Mouse (Mus musculus) left cerebral cortex, postnatal 4 days (tissue): ENCODE data around the gene Lipt1. TPM values are rescaled to one million over a fixed set of nuclear protein-coding genes. Genes with fewer than 3 reads are reported as not detected.

ENCODE experiments used
- DNase-seq: peaks from one replicate; pipeline ENCODE4 v3.0.0-alpha.2; 2022
- intact Hi-C: fragments of 180-260 bp; cut with DNase I; formaldehyde crosslinking; loops from one replicate; pipeline ENCODE4 v1.15.1; 2025
- total RNA-seq, 2 experiments: library from RNA; stranded (reverse); gene quantifications; 2 replicates each; pipeline ENCODE4 v1.2.3; 2021

The Lipt1 gene
- total RNA-seq, 2 experiments from 2014 or later: 7.8 to 9.3 TPM

DNA sequence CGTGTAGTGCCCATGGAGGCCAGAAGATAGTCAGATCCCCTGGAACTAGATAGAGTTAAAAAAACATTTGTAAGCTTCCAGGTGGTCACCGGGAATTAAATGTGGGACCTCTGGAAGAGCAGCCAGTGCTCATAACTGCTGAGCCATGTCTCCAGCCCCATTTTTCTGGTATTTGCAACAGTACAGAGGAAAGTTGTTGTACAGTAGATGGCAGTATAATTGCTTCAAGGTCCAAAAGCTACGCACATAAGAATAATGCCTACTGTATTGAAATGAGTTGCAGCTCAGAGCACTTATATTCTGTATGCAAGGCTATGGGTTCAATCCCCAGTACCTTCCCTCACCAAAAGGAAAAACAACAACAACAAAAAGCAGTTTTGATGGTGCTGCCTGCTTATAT lies 19.9 kb downstream of the Lipt1 start:
- no peak for DNase-seq
- intact Hi-C loops: loop anchor here (5.0 kb wide), 1 partner anchor 106 kb away; the partner anchor contains the start of genes Eif5b and Txndc9

DNA sequence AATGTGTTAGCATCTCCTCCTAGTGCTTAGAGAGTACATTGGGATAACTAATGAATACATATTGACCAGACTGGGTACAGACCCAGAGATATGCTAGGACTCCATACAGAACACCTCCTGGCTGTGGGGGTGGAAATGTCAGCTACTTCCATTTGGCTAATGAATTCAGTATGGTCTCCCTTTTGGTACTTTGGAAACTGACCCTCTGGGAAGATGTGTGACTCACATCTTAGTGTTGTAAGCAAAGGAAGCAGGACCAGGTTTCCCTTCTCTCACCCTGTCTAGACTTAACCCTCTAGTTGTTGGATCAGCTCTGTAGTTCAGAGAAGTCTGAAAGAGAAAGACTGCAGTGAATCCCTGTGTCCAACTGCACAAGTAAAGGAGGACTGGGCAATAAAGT lies 23.1 kb downstream of the Lipt1 start:
- intact Hi-C loops: loop anchor here (5.0 kb wide), 1 partner anchor 103 kb away; the partner anchor contains the start of genes Eif5b and Txndc9
- DNase-seq: no peak

DNA sequence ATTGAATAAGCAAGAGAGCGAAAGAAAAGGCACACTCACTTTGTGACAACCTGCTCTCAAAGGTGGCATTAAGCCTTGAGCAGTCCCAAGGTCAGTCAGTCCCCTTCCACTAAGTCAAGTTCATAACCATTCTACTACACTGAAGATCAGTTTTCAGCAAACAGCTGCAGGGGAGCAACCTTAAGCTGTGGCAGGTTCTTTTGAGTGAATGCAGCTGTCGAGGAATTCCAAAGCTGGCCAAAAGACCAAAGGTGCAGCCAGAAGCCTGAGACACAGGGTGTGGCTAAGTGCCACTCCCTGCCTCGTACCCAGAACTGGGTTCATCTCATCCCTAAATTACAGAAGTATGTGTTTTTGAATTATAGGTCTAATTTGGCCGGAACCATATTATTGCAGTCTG lies 28.3 kb downstream of the Lipt1 start:
- intact Hi-C loops: no loop called here
- no peak for DNase-seq

DNA sequence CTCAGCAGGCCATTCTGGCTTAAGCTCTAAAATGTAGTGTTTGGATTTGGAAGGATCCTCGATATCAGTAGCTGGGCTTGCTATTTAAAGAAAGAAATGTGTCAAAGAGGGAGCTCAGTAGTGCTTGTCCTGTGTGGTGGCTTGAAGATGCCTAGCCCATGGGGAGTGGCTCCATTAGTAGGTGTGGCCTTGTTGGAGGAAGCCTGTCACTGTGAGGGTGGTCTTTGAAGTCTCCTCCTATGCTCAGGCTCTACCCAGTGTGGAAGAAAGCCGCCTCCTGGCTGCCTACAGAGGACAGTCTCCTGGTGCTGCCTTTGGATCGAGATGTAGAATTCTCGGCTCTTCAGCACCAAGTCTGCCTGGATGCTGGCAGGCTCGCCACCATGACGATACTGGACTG lies 28.8 kb downstream of the Lipt1 start:
- intact Hi-C loops: no loop called here
- DNase-seq: no peak

- intact Hi-C loops: no loop called here
- peak; percentile 25 for DNase-seq
These were observed 31.6 kb downstream of the Lipt1 start for GRCm38 (mm10) chr1:37903178-37903577.

DNA sequence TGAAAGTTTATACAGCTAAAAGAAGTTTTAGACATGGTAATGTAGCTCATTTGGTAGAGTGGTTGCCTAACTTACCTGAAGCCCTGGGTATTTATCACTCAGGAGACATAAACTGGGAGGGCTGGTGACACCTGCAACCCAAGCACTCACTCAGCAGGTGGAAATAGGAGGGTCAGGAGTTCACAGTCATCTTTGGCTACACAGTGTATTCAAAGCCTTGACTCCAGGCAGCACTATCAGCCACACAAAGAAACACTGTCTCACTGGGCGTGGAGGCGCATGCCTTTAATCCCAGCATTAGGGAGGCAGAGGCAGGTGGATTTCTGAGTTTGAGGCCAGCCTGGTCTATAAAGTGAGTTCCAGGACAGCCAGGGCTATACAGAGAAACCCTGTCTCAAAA lies 41.2 kb downstream of the Lipt1 start:
- DNase-seq: no peak
- intact Hi-C loops: no loop called here

DNA sequence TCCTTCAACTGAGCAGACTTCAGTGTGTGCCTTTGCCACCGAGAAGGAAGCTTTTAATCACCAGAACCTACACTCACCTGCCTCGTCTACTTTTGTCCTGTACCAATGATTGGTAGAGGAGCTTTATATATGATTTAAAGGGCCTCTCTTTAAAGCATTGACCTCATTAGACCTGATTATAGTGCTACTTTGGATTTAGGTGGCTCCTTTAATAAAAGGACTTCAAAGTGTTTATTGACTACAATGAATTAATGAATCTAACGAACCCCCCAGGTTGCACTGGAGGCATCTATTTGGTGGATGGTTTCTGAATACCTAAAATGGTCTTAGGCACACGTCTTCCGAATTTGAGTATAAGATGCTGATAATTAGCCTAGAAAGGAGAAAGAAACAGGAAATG lies 44.9 kb downstream of the Lipt1 start, which contains the start of gene Lyg2:
Lyg2 (minus strand) TSS at position 101 of the 400 bp plus-strand sequence.
- DNase-seq: no peak
- intact Hi-C loops: no loop called here

DNA sequence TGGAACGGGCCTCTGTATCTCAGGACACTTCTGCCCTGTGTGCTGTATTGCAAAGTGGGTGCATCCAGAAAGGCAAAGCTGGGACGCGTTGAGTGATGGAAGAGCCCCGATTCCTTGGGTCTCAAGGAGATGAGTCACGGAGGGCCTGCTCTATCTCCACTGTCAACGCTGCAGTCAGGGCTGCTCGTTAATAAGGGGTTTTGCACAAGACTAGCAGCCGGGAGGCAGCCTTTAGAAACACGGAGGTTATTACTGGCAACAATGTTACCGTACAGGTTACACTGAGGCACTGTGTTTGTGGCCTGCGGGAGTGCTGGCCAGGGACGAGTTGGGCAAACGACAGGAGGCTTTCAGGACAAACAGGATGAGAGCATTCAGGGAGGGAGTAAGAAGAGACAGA lies 46.1 kb downstream of the Lipt1 start:
- intact Hi-C loops: no loop called here
- no peak for DNase-seq

DNA sequence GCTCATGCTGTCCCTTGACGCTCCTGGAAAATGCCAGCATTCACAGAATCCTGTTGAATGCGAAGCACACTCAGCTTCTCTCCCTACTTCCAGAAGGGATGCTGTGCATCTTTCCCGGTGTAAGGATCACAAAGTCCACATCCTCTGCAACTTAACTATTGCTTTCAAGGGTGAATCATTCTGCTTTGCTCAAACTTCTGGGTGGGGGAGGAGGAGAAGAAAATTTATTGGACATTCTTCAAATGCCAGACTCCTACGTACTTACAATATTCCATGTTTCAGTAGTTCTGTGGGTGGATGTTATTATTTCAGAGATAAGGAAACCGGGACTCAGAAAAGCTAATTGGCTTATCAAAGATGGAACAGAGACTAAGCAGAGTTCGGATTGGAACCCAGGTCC lies 46.6 kb downstream of the Lipt1 start:
- intact Hi-C loops: no loop called here
- no peak for DNase-seq

DNA sequence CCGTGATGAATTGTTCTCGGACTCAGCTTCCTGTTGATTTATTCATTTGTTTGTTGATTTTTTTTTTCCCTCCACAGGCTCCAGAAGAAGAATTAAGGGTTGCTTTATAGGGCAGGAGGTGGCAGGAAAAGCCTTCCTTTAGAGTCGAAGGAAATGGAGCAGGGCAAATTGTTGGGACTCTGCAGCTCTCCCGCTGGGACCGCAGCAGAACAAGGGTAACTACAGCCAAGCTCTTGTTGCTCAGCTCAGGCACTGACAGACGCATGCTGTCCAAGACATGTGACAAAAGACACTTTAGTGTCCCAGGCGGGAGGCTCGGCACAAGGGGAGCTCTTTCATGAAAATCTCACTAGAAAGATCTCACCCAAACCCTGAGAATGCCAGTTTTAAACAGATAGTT lies 51.0 kb downstream of the Lipt1 start:
- DNase-seq: peak; percentile 15
- intact Hi-C loops: no loop called here

Other genes starting within 250 kb of the Lipt1 start
- 10 to 100 TPM; 24.8 to 30.1 TPM for gene 2010300C02Rik, start 151.7 kb upstream of the Lipt1 start, total RNA-seq
- gene Tsga10, start 5.3 kb upstream of the Lipt1 start, total RNA-seq: 10 to 100 TPM; 18.8 to 20.4 TPM
- 10 to 100 TPM in 1 of 2 experiments, 1 to 10 TPM in 1; 9.6 to 10.4 TPM for gene Mitd1, start 18.7 kb downstream of the Lipt1 start, total RNA-seq
- gene Mrpl30, start 18.7 kb downstream of the Lipt1 start, total RNA-seq: 100 to 1,000 TPM; 157 to 190 TPM
- not detected for gene Lyg2, start 44.8 kb downstream of the Lipt1 start, total RNA-seq
- gene Lyg1, start 86.0 kb downstream of the Lipt1 start, total RNA-seq: not detected
- gene Txndc9, start 126.2 kb downstream of the Lipt1 start, total RNA-seq: 10 to 100 TPM; 72.7 to 75.0 TPM
- gene Eif5b, start 126.3 kb downstream of the Lipt1 start, total RNA-seq: 10 to 100 TPM; 50.7 to 51.0 TPM